ENCODE assay signal across 14 mouse cellular contexts in genomic region chr8:88284738-88285137, GRCm38 (mm10). TPM values are rescaled to one million over a fixed set of nuclear protein-coding genes. Genes with fewer than 3 reads are reported as not detected.
DNase-seq lines count a peak whose midpoint lies in the region; ATAC-seq lines count a peak whose summit lies in the region.
"Had no signal": no experiment of that assay in that cellular context is flagged by ENCODE, and none has a peak within 500 bp of the region (broad histone marks: within the 10 kb centered on the region; RNA-seq: fewer than 3 reads in every experiment).

No protein-coding gene starts in this region.

- H3K27me3 ChIP-seq in hindbrain, embryonic 10.5 days (ENCODE audit: insufficient read depth, poor library complexity, severe bottlenecking): no peaks in the 10 kb centered on the region
- no peaks in the 10 kb centered on the region for H3K27me3 ChIP-seq in hindbrain, embryonic 11.5 days (ENCODE audit: control insufficient read depth, insufficient read depth, low read length)
- H3K27me3 ChIP-seq: midbrain, embryonic 13.5 days; neural tube, embryonic 15.5 days had no signal

- H3K9me3 ChIP-seq in hindbrain, embryonic 10.5 days: no peaks in the 10 kb centered on the region
- no peaks in the 10 kb centered on the region for H3K9me3 ChIP-seq in hindbrain, embryonic 11.5 days (ENCODE audit: control insufficient read depth, low read length)
- H3K9me3 ChIP-seq: midbrain, embryonic 13.5 days; neural tube, embryonic 15.5 days had no signal

- 55% methylated on average over 7 of the region's 7 CpGs for WGBS in hindbrain, embryonic 10.5 days
- WGBS in hindbrain, embryonic 11.5 days: 55% methylated on average over 7 of the region's 7 CpGs

- no peak overlapping the region for H3K9ac ChIP-seq in hindbrain, embryonic 11.5 days (ENCODE audit: low read depth, low read length)
- H3K9ac ChIP-seq: midbrain, embryonic 13.5 days; neural tube, embryonic 15.5 days had no signal

- H3K4me1 ChIP-seq in hindbrain, embryonic 10.5 days (replicated peaks): peaks cover 42% of the 10 kb centered on the region
- no peaks in the 10 kb centered on the region for H3K4me1 ChIP-seq in hindbrain, embryonic 11.5 days (replicated peaks; ENCODE audit: control insufficient read depth, insufficient read depth, low read length)
- H3K4me1 ChIP-seq: midbrain, embryonic 13.5 days; neural tube, embryonic 15.5 days had no signal

- H3K36me3 ChIP-seq in hindbrain, embryonic 10.5 days: no peaks in the 10 kb centered on the region
- H3K36me3 ChIP-seq in hindbrain, embryonic 11.5 days (ENCODE audit: control insufficient read depth, insufficient read depth, low read length): no peaks in the 10 kb centered on the region
- H3K36me3 ChIP-seq: midbrain, embryonic 13.5 days; neural tube, embryonic 15.5 days had no signal

- no peak overlapping the region for H3K4me3 ChIP-seq in hindbrain, embryonic 10.5 days
- no peak overlapping the region for H3K4me3 ChIP-seq in hindbrain, embryonic 11.5 days (ENCODE audit: low read depth, low read length)
- H3K4me3 ChIP-seq: midbrain, embryonic 13.5 days; neural tube, embryonic 15.5 days had no signal

- DNase-seq in hindbrain, embryonic 10.5 days (ENCODE audit: low spot score): no peak
- no peak for DNase-seq in hindbrain, embryonic 11.5 days (ENCODE audit: low spot score)
- peak; percentile 78 for DNase-seq in 3134 (ENCODE audit: extremely low read depth, insufficient read length, low spot score)
- peak; percentile 90 for DNase-seq in Muller cell, postnatal 12 days (ENCODE audit: inconsistent ontology term)
- peak; percentile 60 for DNase-seq in fibroblast of lung, adult 2 months (ENCODE audit: low read depth)
- DNase-seq in urinary bladder, postnatal 36 days (ENCODE audit: low spot score in 2 of 2): no peak
- no peak for DNase-seq in urinary bladder, postnatal 10 days (ENCODE audit: low spot score)
- DNase-seq: cerebellum, adult 8-10 months; lung, postnatal 14 days; right cerebral cortex, postnatal 14 days had no signal

- no peak overlapping the region for H3K4me2 ChIP-seq in hindbrain, embryonic 11.5 days (replicated peaks; ENCODE audit: low read depth, low read length)
- H3K4me2 ChIP-seq: midbrain, embryonic 13.5 days; neural tube, embryonic 15.5 days had no signal

- H3K27ac ChIP-seq in hindbrain, embryonic 10.5 days: 0 out of 2 replicates have a peak overlapping the region, but pooled peaks have one; percentile 40
- no peak overlapping the region for H3K27ac ChIP-seq in hindbrain, embryonic 11.5 days (ENCODE audit: low read depth, low read length)
- H3K27ac ChIP-seq: midbrain, embryonic 13.5 days; neural tube, embryonic 15.5 days had no signal

- ATAC-seq in hindbrain, embryonic 11.5 days (ENCODE audit: low FRiP score): no peak
- no peak for ATAC-seq in monocyte, adult 5-6 weeks (replicated peaks; ENCODE audit: insufficient number of reproducible peaks, low FRiP score, low TSS enrichment, poor library complexity, severe bottlenecking)
- ATAC-seq: intestine, embryonic 16.5 days; midbrain, embryonic 13.5 days had no signal

RNA-seq across cellular contexts. Expression of gene Adcy7, which starts 12.5 kb away (rescaled TPM):
- 2.9 and 4.1 TPM in 2 replicates for polyA plus RNA-seq in hindbrain, embryonic 10.5 days (2016; fragmentation: Nextera tagmentation; extraction: Ambion mirVana)
- polyA plus RNA-seq in hindbrain, embryonic 11.5 days (2014; fragmentation: Nextera tagmentation; extraction: Ambion mirVana): 1.7 and 2.5 TPM in 2 replicates
- 154 to 221 TPM (median 156 TPM) in 3 replicates for total RNA-seq in monocyte, adult 5-6 weeks (2017)

Comparison
In these comparisons a context has a peak if more than half of its experiments do, and no peak if none do; other contexts are left out.
1. DNase-seq: peak in 3134 (single experiment), Muller cell, postnatal 12 days (single experiment) and fibroblast of lung, adult 2 months (single experiment); none in hindbrain, embryonic 10.5 days (single experiment), hindbrain, embryonic 11.5 days (single experiment), urinary bladder, postnatal 36 days (0 of 2) and urinary bladder, postnatal 10 days (single experiment).